Mouse (Mus musculus) spleen, postnatal 14 days (tissue): ENCODE measurements around the gene Lrrc28.

Experiments used
- DNase-seq, 2 experiments: peaks; one replicate each; pipeline ENCODE4 v3.0.0; 2021 to 2022; ENCODE audit warnings: low spot score in 2 of 2

Lrrc28 gene

GRCm38 (mm10) chr7:67644833-67645680, at the start of gene Lrrc28:
Gene Lrrc28, minus strand, starts transcription at chr7:67645268.
- DNase-seq, result peak; percentile 97 to 98

GRCm38 (mm10) chr7:67692791-67693538, 47.9 kb upstream of the Lrrc28 start:
- no peak for DNase-seq

- DNase-seq, result no peak
These were observed 47.1 kb upstream of the Lrrc28 start for GRCm38 (mm10) chr7:67692141-67692540.

- DNase-seq, result no peak
These were observed 46.0 kb upstream of the Lrrc28 start for GRCm38 (mm10) chr7:67691036-67691435.

GRCm38 (mm10) chr7:67689793-67690192, 44.7 kb upstream of the Lrrc28 start:
- DNase-seq, result no peak

GRCm38 (mm10) chr7:67688281-67688680, 43.2 kb upstream of the Lrrc28 start:
- no peak for DNase-seq

GRCm38 (mm10) chr7:67686545-67686944, 41.5 kb upstream of the Lrrc28 start:
- DNase-seq, result no peak

- DNase-seq, result no peak
These were observed 37.9 kb upstream of the Lrrc28 start for GRCm38 (mm10) chr7:67683006-67683405.

- DNase-seq, result no peak
These were observed 36.0 kb upstream of the Lrrc28 start for GRCm38 (mm10) chr7:67681078-67681477.

GRCm38 (mm10) chr7:67678878-67679499, 33.9 kb upstream of the Lrrc28 start:
- no peak for DNase-seq

GRCm38 (mm10) chr7:67673656-67674055, 28.6 kb upstream of the Lrrc28 start:
- DNase-seq, result no peak

GRCm38 (mm10) chr7:67672650-67673049, 27.6 kb upstream of the Lrrc28 start:
- peak; percentile 57 to 73 for DNase-seq

GRCm38 (mm10) chr7:67670965-67671364, 25.9 kb upstream of the Lrrc28 start:
- DNase-seq, result no peak

- no peak for DNase-seq
These were observed 19.1 kb upstream of the Lrrc28 start for GRCm38 (mm10) chr7:67663981-67664694.

- no peak for DNase-seq
These were observed 17.4 kb upstream of the Lrrc28 start for GRCm38 (mm10) chr7:67662424-67662823.

GRCm38 (mm10) chr7:67658110-67658509, 13.0 kb upstream of the Lrrc28 start:
- DNase-seq, result no peak

GRCm38 (mm10) chr7:67655186-67655585, 10.1 kb upstream of the Lrrc28 start:
- no peak for DNase-seq

GRCm38 (mm10) chr7:67654668-67655067, 9.6 kb upstream of the Lrrc28 start:
- DNase-seq, result no peak

GRCm38 (mm10) chr7:67652211-67652610, 7.1 kb upstream of the Lrrc28 start:
- no peak for DNase-seq

GRCm38 (mm10) chr7:67648376-67648775, 3.3 kb upstream of the Lrrc28 start:
- no peak for DNase-seq

- no peak for DNase-seq
These were observed 2.2 kb upstream of the Lrrc28 start, which contains the start of gene Ttc23 for GRCm38 (mm10) chr7:67647277-67647676. Gene Ttc23, plus strand, starts transcription at chr7:67647410.

- DNase-seq, result no peak
These were observed 1.1 kb upstream of the Lrrc28 start for GRCm38 (mm10) chr7:67646131-67646530.
